ENCODE assay signal across 9 mouse cellular contexts in the genomic region with DNA sequence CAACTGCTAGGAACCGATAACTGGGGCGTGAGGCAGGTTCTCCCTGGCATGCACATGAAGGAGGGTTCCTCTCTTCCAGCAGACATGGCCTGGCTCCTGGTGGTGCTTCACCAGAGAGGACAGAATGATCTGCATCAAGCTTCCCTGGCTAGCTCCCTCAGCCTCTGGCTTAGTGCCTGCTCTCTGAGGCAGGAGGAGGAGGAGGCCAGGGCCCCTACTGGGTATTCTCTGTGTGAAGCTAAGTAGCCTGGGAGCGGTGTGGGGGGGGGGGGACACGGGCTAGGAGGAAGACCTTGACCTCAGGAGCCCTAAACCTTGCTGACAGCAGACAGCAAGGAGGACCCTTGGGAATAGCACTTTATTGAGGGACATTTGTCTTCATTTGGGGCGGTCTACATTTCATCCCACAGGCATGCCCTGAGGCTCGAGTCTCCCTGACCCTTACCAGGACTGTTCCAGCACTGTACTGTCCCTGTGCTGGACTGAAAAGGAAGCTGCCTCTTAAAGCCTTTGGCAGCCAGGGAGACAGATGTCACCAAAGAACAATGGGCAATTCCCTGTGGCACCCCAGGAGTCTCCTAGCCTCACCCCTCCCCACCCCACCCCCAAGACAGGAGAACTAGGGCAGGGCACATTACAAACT.
DNase-seq lines count a peak whose midpoint lies in the region; ATAC-seq and TF ChIP-seq lines count a peak whose summit lies in the region.
"Had no signal": no experiment of that assay in that cellular context is flagged by ENCODE, and none has a peak within 500 bp of the region (broad histone marks: within the 10 kb centered on the region; RNA-seq: fewer than 3 reads in every experiment).

No protein-coding gene starts in this region.

- H3K4me2 ChIP-seq in hindbrain, postnatal 0 days (ENCODE audit: low read depth, low read length): no peak overlapping the region
- no peak overlapping the region for H3K4me2 ChIP-seq in neural tube, embryonic 11.5 days (ENCODE audit: low read depth)

- no peak overlapping the region for H3K27ac ChIP-seq in hindbrain, postnatal 0 days
- no peak overlapping the region for H3K27ac ChIP-seq in neural tube, embryonic 11.5 days (ENCODE audit: low read depth, low read length)
- H3K27ac ChIP-seq: macrophage had no signal

- 42% methylated on average over 5 of the region's 6 CpGs for WGBS in hindbrain, postnatal 0 days
- WGBS in neural tube, embryonic 11.5 days: 14% methylated on average over 6 of the region's 6 CpGs

- DNase-seq in heart, adult 11 months: peak; percentile 90
- DNase-seq in heart, postnatal 25 days (ENCODE audit: low spot score): no peak
- DNase-seq in embryo, embryonic 11 days: peak; percentile 56
- peak; percentile 30 for DNase-seq in hindbrain, postnatal 0 days (ENCODE audit: low spot score)
- peak; percentile 36 for DNase-seq in neural tube, embryonic 11.5 days (ENCODE audit: low spot score)
- DNase-seq in thymus, postnatal 10 days (ENCODE audit: low spot score in 2 of 2): no peak
- no peak for DNase-seq in adrenal gland, adult 2 months

- H3K9ac ChIP-seq in hindbrain, postnatal 0 days (replicated peaks; ENCODE audit: low read length): no peak overlapping the region
- no peak overlapping the region for H3K9ac ChIP-seq in neural tube, embryonic 11.5 days (ENCODE audit: low read length)

- TF ChIP-seq CTCF in hindbrain, postnatal 0 days (IDR thresholded peaks at IDR 0.05; ENCODE audit: low read depth): no peak

- no peak overlapping the region for H3K4me3 ChIP-seq in hindbrain, postnatal 0 days (ENCODE audit: low read length)
- no peak overlapping the region for H3K4me3 ChIP-seq in neural tube, embryonic 11.5 days (ENCODE audit: low read depth, low read length)

- no peaks in the 10 kb centered on the region for H3K27me3 ChIP-seq in hindbrain, postnatal 0 days (ENCODE audit: insufficient read depth, low read length)
- H3K27me3 ChIP-seq in neural tube, embryonic 11.5 days (ENCODE audit: control insufficient read depth, insufficient read depth, low read length): peaks cover 7% of the 10 kb centered on the region; the same call in 1 of the 2 replicates

- H3K4me1 ChIP-seq in hindbrain, postnatal 0 days (ENCODE audit: insufficient read depth, low read length): no peaks in the 10 kb centered on the region
- peaks cover 10% of the 10 kb centered on the region for H3K4me1 ChIP-seq in neural tube, embryonic 11.5 days (ENCODE audit: control insufficient read depth, insufficient read depth, low read length)

- no peaks in the 10 kb centered on the region for H3K36me3 ChIP-seq in hindbrain, postnatal 0 days (ENCODE audit: insufficient read depth, low read length)
- H3K36me3 ChIP-seq in neural tube, embryonic 11.5 days (ENCODE audit: control insufficient read depth, insufficient read depth, low read length): no peaks in the 10 kb centered on the region

- peak; percentile 38; the same call in 1 of the 2 replicates for ATAC-seq in hindbrain, postnatal 0 days
- peak; percentile 62 for ATAC-seq in neural tube, embryonic 11.5 days (ENCODE audit: insufficient read depth, low FRiP score, low TSS enrichment)
- no peak for ATAC-seq in monocyte, adult 5-6 weeks (replicated peaks; ENCODE audit: insufficient number of reproducible peaks, low FRiP score, low TSS enrichment, poor library complexity, severe bottlenecking)

- H3K9me3 ChIP-seq in hindbrain, postnatal 0 days (ENCODE audit: low read length): no peaks in the 10 kb centered on the region
- no peaks in the 10 kb centered on the region for H3K9me3 ChIP-seq in neural tube, embryonic 11.5 days (ENCODE audit: control insufficient read depth, low read length)

- intact Hi-C loops in heart, postnatal 25 days (cut with DNase I): loop anchor here (10.0 kb wide), 3 partner anchors 141 to 411 kb away; no protein-coding TSS in a partner anchor

Comparison
In these comparisons a context has a peak if more than half of its experiments do, and no peak if none do; other contexts are left out.
1. DNase-seq: peak in heart, adult 11 months (single experiment), embryo, embryonic 11 days (single experiment), hindbrain, postnatal 0 days (single experiment) and neural tube, embryonic 11.5 days (single experiment); none in heart, postnatal 25 days (single experiment), thymus, postnatal 10 days (0 of 2) and adrenal gland, adult 2 months (single experiment).